Mouse (Mus musculus): Measurements from ENCODE around the gene Qars. TPM values are rescaled to one million over a fixed set of nuclear protein-coding genes. Genes with fewer than 3 reads are reported as not detected.

The Qars gene
- polyA plus RNA-seq, 1 experiment from 2014 or later: 138 TPM

- peak within 1 kb of the TSS; percentile 88 for H3K4me2 ChIP-seq (ENCODE audit: low read depth, severe bottlenecking)
- DNase-seq (ENCODE audit: low spot score): peak; percentile 97
- H3K9ac ChIP-seq (ENCODE audit: low read length): peak within 1 kb of the TSS; percentile 82
- H3K4me3 ChIP-seq (ENCODE audit: low read depth, low read length): peak within 1 kb of the TSS; percentile 85
- no peaks in the 10 kb centered on the region for H3K27me3 ChIP-seq (ENCODE audit: control insufficient read depth, insufficient read depth, low read length)
- peak; percentile 90 for ATAC-seq (ENCODE audit: insufficient number of reproducible peaks, low FRiP score, low TSS enrichment, low read depth)
- peaks cover 36% of the 10 kb centered on the region for H3K36me3 ChIP-seq (ENCODE audit: control insufficient read depth, insufficient read depth, low read length)
- under 1% methylated on average over 69 of the region's 69 CpGs for WGBS
- peaks cover 15% of the 10 kb centered on the region for H3K4me1 ChIP-seq (ENCODE audit: control insufficient read depth, insufficient read depth, low read length)
- H3K9me3 ChIP-seq (ENCODE audit: control insufficient read depth, low read length): no peaks in the 10 kb centered on the region
- peak within 1 kb of the TSS; percentile 92 for H3K27ac ChIP-seq (replicated peaks; ENCODE audit: low read depth, low read length)
Measured at GRCm38 (mm10) chr9:108490559-108491285, 16.8 kb upstream of the Qars start, which contains the start of gene Usp19. Usp19 (plus strand) TSS chr9:108490602.

GRCm38 (mm10) chr9:108491286-108491580 lies 16.3 kb upstream of the Qars start:
- Histone ChIP-seq H3K9me3 (ENCODE audit: control insufficient read depth, low read length) (no peaks in the 10 kb centered on the region), H3K27me3 (ENCODE audit: control insufficient read depth, insufficient read depth, low read length) (no peaks in the 10 kb centered on the region), H3K27ac (replicated peaks; ENCODE audit: low read depth, low read length) (peak overlapping the region; percentile 92; the same call in 1 of the 2 replicates), H3K9ac (ENCODE audit: low read length) (peak overlapping the region; percentile 82), H3K4me2 (ENCODE audit: low read depth, severe bottlenecking) (peak overlapping the region; percentile 88), H3K36me3 (ENCODE audit: control insufficient read depth, insufficient read depth, low read length) (peaks cover 40% of the 10 kb centered on the region), H3K4me3 (ENCODE audit: low read depth, low read length) (peak overlapping the region; percentile 85), H3K4me1 (ENCODE audit: control insufficient read depth, insufficient read depth, low read length) (peaks cover 15% of the 10 kb centered on the region)
- no peak for DNase-seq (ENCODE audit: low spot score)
- 17% methylated on average over 12 of the region's 12 CpGs for WGBS
- ATAC-seq (ENCODE audit: insufficient number of reproducible peaks, low FRiP score, low TSS enrichment, low read depth): no peak

- 0 out of 2 replicates have a peak overlapping the region, but pooled peaks have one; percentile 8 for H3K27ac ChIP-seq (replicated peaks; ENCODE audit: low read depth, low read length)
- no peak for ATAC-seq (ENCODE audit: insufficient number of reproducible peaks, low FRiP score, low TSS enrichment, low read depth)
- peak overlapping the region; percentile 82; the same call in 1 of the 2 replicates for H3K9ac ChIP-seq (ENCODE audit: low read length)
- no peaks in the 10 kb centered on the region for H3K27me3 ChIP-seq (ENCODE audit: control insufficient read depth, insufficient read depth, low read length)
- H3K4me1 ChIP-seq (ENCODE audit: control insufficient read depth, insufficient read depth, low read length): peaks cover 15% of the 10 kb centered on the region
- peak overlapping the region; percentile 85 for H3K4me3 ChIP-seq (ENCODE audit: low read depth, low read length)
- peaks cover 40% of the 10 kb centered on the region for H3K36me3 ChIP-seq (ENCODE audit: control insufficient read depth, insufficient read depth, low read length)
- no peaks in the 10 kb centered on the region for H3K9me3 ChIP-seq (ENCODE audit: control insufficient read depth, low read length)
- WGBS: 89% methylated on average over 16 of the region's 16 CpGs
- no peak for DNase-seq (ENCODE audit: low spot score)
- H3K4me2 ChIP-seq (ENCODE audit: low read depth, severe bottlenecking): peak overlapping the region; percentile 88
Measured at GRCm38 (mm10) chr9:108492043-108492750, 15.3 kb upstream of the Qars start.

GRCm38 (mm10) chr9:108493246-108493645 lies 14.3 kb upstream of the Qars start:
- WGBS: 98% methylated on average over 8 of the region's 8 CpGs
- H3K4me2 ChIP-seq (ENCODE audit: low read depth, severe bottlenecking): no peak overlapping the region
- H3K9me3 ChIP-seq (ENCODE audit: control insufficient read depth, low read length): no peaks in the 10 kb centered on the region
- no peak overlapping the region for H3K4me3 ChIP-seq (ENCODE audit: low read depth, low read length)
- no peak for DNase-seq (ENCODE audit: low spot score)
- H3K4me1 ChIP-seq (ENCODE audit: control insufficient read depth, insufficient read depth, low read length): peaks cover 15% of the 10 kb centered on the region
- no peak overlapping the region for H3K9ac ChIP-seq (ENCODE audit: low read length)
- H3K36me3 ChIP-seq (ENCODE audit: control insufficient read depth, insufficient read depth, low read length): peaks cover 46% of the 10 kb centered on the region
- no peak overlapping the region for H3K27ac ChIP-seq (replicated peaks; ENCODE audit: low read depth, low read length)
- ATAC-seq (ENCODE audit: insufficient number of reproducible peaks, low FRiP score, low TSS enrichment, low read depth): no peak
- H3K27me3 ChIP-seq (ENCODE audit: control insufficient read depth, insufficient read depth, low read length): no peaks in the 10 kb centered on the region

- Histone ChIP-seq H3K9me3 (ENCODE audit: control insufficient read depth, low read length) (no peaks in the 10 kb centered on the region), H3K4me1 (ENCODE audit: control insufficient read depth, insufficient read depth, low read length) (peaks cover 15% of the 10 kb centered on the region), H3K4me2 (ENCODE audit: low read depth, severe bottlenecking) (no peak overlapping the region), H3K9ac (ENCODE audit: low read length) (no peak overlapping the region), H3K27ac (replicated peaks; ENCODE audit: low read depth, low read length) (no peak overlapping the region), H3K4me3 (ENCODE audit: low read depth, low read length) (no peak overlapping the region), H3K36me3 (ENCODE audit: control insufficient read depth, insufficient read depth, low read length) (peaks cover 53% of the 10 kb centered on the region), H3K27me3 (ENCODE audit: control insufficient read depth, insufficient read depth, low read length) (no peaks in the 10 kb centered on the region)
- WGBS: 95% methylated on average over 19 of the region's 19 CpGs
- DNase-seq (ENCODE audit: low spot score) (no peak), ATAC-seq (ENCODE audit: insufficient number of reproducible peaks, low FRiP score, low TSS enrichment, low read depth) (no peak)
Measured at GRCm38 (mm10) chr9:108494146-108494825, 13.2 kb upstream of the Qars start.

GRCm38 (mm10) chr9:108494905-108495304 lies 12.6 kb upstream of the Qars start:
- no peak overlapping the region for H3K9ac ChIP-seq (ENCODE audit: low read length)
- 83% methylated on average over 10 of the region's 10 CpGs for WGBS
- DNase-seq (ENCODE audit: low spot score) (no peak), ATAC-seq (ENCODE audit: insufficient number of reproducible peaks, low FRiP score, low TSS enrichment, low read depth) (no peak)
- no peak overlapping the region for H3K27ac ChIP-seq (replicated peaks; ENCODE audit: low read depth, low read length)
- no peak overlapping the region for H3K4me3 ChIP-seq (ENCODE audit: low read depth, low read length)
- H3K27me3 ChIP-seq (ENCODE audit: control insufficient read depth, insufficient read depth, low read length): no peaks in the 10 kb centered on the region
- H3K4me1 ChIP-seq (ENCODE audit: control insufficient read depth, insufficient read depth, low read length): peaks cover 12% of the 10 kb centered on the region
- no peak overlapping the region for H3K4me2 ChIP-seq (ENCODE audit: low read depth, severe bottlenecking)
- peaks cover 56% of the 10 kb centered on the region for H3K36me3 ChIP-seq (ENCODE audit: control insufficient read depth, insufficient read depth, low read length)
- no peaks in the 10 kb centered on the region for H3K9me3 ChIP-seq (ENCODE audit: control insufficient read depth, low read length)

GRCm38 (mm10) chr9:108499231-108499630 lies 8.3 kb upstream of the Qars start:
- no peak overlapping the region for H3K9ac ChIP-seq (ENCODE audit: low read length)
- no peaks in the 10 kb centered on the region for H3K4me1 ChIP-seq (ENCODE audit: control insufficient read depth, insufficient read depth, low read length)
- no peak overlapping the region for H3K27ac ChIP-seq (replicated peaks; ENCODE audit: low read depth, low read length)
- no peak overlapping the region for H3K4me2 ChIP-seq (ENCODE audit: low read depth, severe bottlenecking)
- 97% methylated on average over 7 of the region's 7 CpGs for WGBS
- peaks cover 53% of the 10 kb centered on the region for H3K36me3 ChIP-seq (ENCODE audit: control insufficient read depth, insufficient read depth, low read length)
- no peaks in the 10 kb centered on the region for H3K9me3 ChIP-seq (ENCODE audit: control insufficient read depth, low read length)
- ATAC-seq (ENCODE audit: insufficient number of reproducible peaks, low FRiP score, low TSS enrichment, low read depth): no peak
- DNase-seq (ENCODE audit: low spot score): no peak
- H3K27me3 ChIP-seq (ENCODE audit: control insufficient read depth, insufficient read depth, low read length): no peaks in the 10 kb centered on the region
- no peak overlapping the region for H3K4me3 ChIP-seq (ENCODE audit: low read depth, low read length)

GRCm38 (mm10) chr9:108499943-108500342 lies 7.6 kb upstream of the Qars start:
- no peak overlapping the region for H3K4me3 ChIP-seq (ENCODE audit: low read depth, low read length)
- no peaks in the 10 kb centered on the region for H3K4me1 ChIP-seq (ENCODE audit: control insufficient read depth, insufficient read depth, low read length)
- DNase-seq (ENCODE audit: low spot score) (no peak), ATAC-seq (ENCODE audit: insufficient number of reproducible peaks, low FRiP score, low TSS enrichment, low read depth) (no peak)
- H3K27me3 ChIP-seq (ENCODE audit: control insufficient read depth, insufficient read depth, low read length): no peaks in the 10 kb centered on the region
- 96% methylated on average over 15 of the region's 15 CpGs for WGBS
- no peak overlapping the region for H3K9ac ChIP-seq (ENCODE audit: low read length)
- no peak overlapping the region for H3K27ac ChIP-seq (replicated peaks; ENCODE audit: low read depth, low read length)
- H3K9me3 ChIP-seq (ENCODE audit: control insufficient read depth, low read length): no peaks in the 10 kb centered on the region
- H3K36me3 ChIP-seq (ENCODE audit: control insufficient read depth, insufficient read depth, low read length): peaks cover 48% of the 10 kb centered on the region
- no peak overlapping the region for H3K4me2 ChIP-seq (ENCODE audit: low read depth, severe bottlenecking)

Measured in limb, embryonic 11.5 days (tissue).